Mouse (Mus musculus): ENCODE data around the gene Rab3d. TPM values are rescaled to one million over a fixed set of nuclear protein-coding genes. Genes with fewer than 3 reads are reported as not detected.
"Not testable (repeated sequence)": the region's sequence is repeated elsewhere in the genome, so short reads cannot be mapped to it uniquely, and the experiment has no call there.

Gene Rab3d
- total RNA-seq, 1 experiment: 4.4 TPM

- Histone ChIP-seq H3K36me3 (ENCODE audit: control insufficient read depth, insufficient read depth, low read length, poor library complexity, severe bottlenecking) (no peaks in the 10 kb centered on the region), H3K4me3 (ENCODE audit: insufficient read depth in 1 of 2, low read depth in 1 of 2, low read length in 2 of 2, poor library complexity in 1 of 2, severe bottlenecking in 1 of 2) (no peak overlapping the region), H3K4me1 (ENCODE audit: control insufficient read depth in 2 of 2, insufficient read depth in 2 of 2, low read length in 2 of 2, poor library complexity in 1 of 2) (peaks cover 0 to 23% of the 10 kb centered on the region in 2 experiments; a peak in 2 of 4 replicates), H3K9ac (ENCODE audit: insufficient read depth, low read depth, low read length, poor library complexity, severe bottlenecking) (peak overlapping the region; percentile 23; the same call in 1 of the 2 replicates), H3K9me3 (ENCODE audit: control insufficient read depth, insufficient read depth, low read depth, low read length) (no peaks in the 10 kb centered on the region), H3K27ac (ENCODE audit: insufficient read depth, low read depth, low read length, poor library complexity, severe bottlenecking) (0 out of 2 replicates have a peak overlapping the region, but pooled peaks have one; percentile 35)
- TF ChIP-seq CHD2 (IDR thresholded peaks at IDR 0.05; ENCODE audit: low read depth, low read length) (no peak), MAFK (IDR thresholded peaks at IDR 0.05; ENCODE audit: insufficient read depth, low read depth, low read length) (no peak), ZC3H11A (IDR thresholded peaks at IDR 0.05; ENCODE audit: borderline replicate concordance, low read depth, low read length) (no peak), HCFC1 (IDR thresholded peaks at IDR 0.05; ENCODE audit: borderline replicate concordance, insufficient read depth, low read length) (no peak), ZNF384 (IDR thresholded peaks at IDR 0.05; ENCODE audit: low read depth, low read length) (no peak)
- DNase-seq (ENCODE audit: low read depth, low spot score): no peak
- in situ Hi-C loops (cut with MboI; ENCODE audit: low sequenced_read_pairs in 2 of 2, unreplicated experiment in 2 of 2): no loop called here
These were observed 52.2 kb downstream of the Rab3d start for GRCm38 (mm10) chr9:21865673-21866398.

- in situ Hi-C loops (cut with MboI; ENCODE audit: low sequenced_read_pairs in 2 of 2, unreplicated experiment in 2 of 2): no loop called here
- Histone ChIP-seq H3K27ac (ENCODE audit: insufficient read depth, low read depth, low read length, poor library complexity, severe bottlenecking) (peak overlapping the region; percentile 53; the same call in 1 of the 2 replicates), H3K9ac (ENCODE audit: insufficient read depth, low read depth, low read length, poor library complexity, severe bottlenecking) (no peak overlapping the region), H3K36me3 (ENCODE audit: control insufficient read depth, insufficient read depth, low read length, poor library complexity, severe bottlenecking) (no peaks in the 10 kb centered on the region), H3K4me1 (ENCODE audit: control insufficient read depth in 2 of 2, insufficient read depth in 2 of 2, low read length in 2 of 2, poor library complexity in 1 of 2) (peaks cover 0 to 27% of the 10 kb centered on the region in 2 experiments; a peak in 2 of 4 replicates), H3K9me3 (ENCODE audit: control insufficient read depth, insufficient read depth, low read depth, low read length) (no peaks in the 10 kb centered on the region), H3K4me3 (ENCODE audit: insufficient read depth in 1 of 2, low read depth in 1 of 2, low read length in 2 of 2, poor library complexity in 1 of 2, severe bottlenecking in 1 of 2) (no peak overlapping the region)
- TF ChIP-seq CHD2 (IDR thresholded peaks at IDR 0.05; ENCODE audit: low read depth, low read length) (no peak), HCFC1 (IDR thresholded peaks at IDR 0.05; ENCODE audit: borderline replicate concordance, insufficient read depth, low read length) (no peak)
- DNase-seq (ENCODE audit: low read depth, low spot score): no peak
These were observed 55.8 kb downstream of the Rab3d start for GRCm38 (mm10) chr9:21862181-21862580.

- in situ Hi-C loops (cut with MboI; ENCODE audit: low sequenced_read_pairs in 2 of 2, unreplicated experiment in 2 of 2); DNase-seq (ENCODE audit: low read depth, low spot score); H3K9me3 ChIP-seq (ENCODE audit: control insufficient read depth, insufficient read depth, low read depth, low read length); H3K36me3 ChIP-seq (ENCODE audit: control insufficient read depth, insufficient read depth, low read length, poor library complexity, severe bottlenecking): not testable (repeated sequence)
- Histone ChIP-seq H3K9ac (ENCODE audit: insufficient read depth, low read depth, low read length, poor library complexity, severe bottlenecking) (peak overlapping the region; percentile 35; the same call in 1 of the 2 replicates), H3K4me3 (ENCODE audit: insufficient read depth in 1 of 2, low read depth in 1 of 2, low read length in 2 of 2, poor library complexity in 1 of 2, severe bottlenecking in 1 of 2) (peak overlapping the region in 1 of 2 experiments; percentile 38; a peak in 3 of 4 replicates), H3K27ac (ENCODE audit: insufficient read depth, low read depth, low read length, poor library complexity, severe bottlenecking) (peak overlapping the region; percentile 91), H3K4me1 (ENCODE audit: control insufficient read depth in 2 of 2, insufficient read depth in 2 of 2, low read length in 2 of 2, poor library complexity in 1 of 2) (peaks cover 0 to 16% of the 10 kb centered on the region in 2 experiments; a peak in 2 of 4 replicates)
- peak; percentile 83 for TF ChIP-seq ZNF384 (IDR thresholded peaks at IDR 0.05; ENCODE audit: low read depth, low read length)
These were observed 57.6 kb downstream of the Rab3d start for GRCm38 (mm10) chr9:21860349-21860748.

GRCm38 (mm10) chr9:21859606-21860005 is 58.4 kb downstream of the Rab3d start:
- H3K27ac ChIP-seq (ENCODE audit: insufficient read depth, low read depth, low read length, poor library complexity, severe bottlenecking): peak overlapping the region; percentile 91; the same call in 1 of the 2 replicates
- DNase-seq (ENCODE audit: low read depth, low spot score): no peak
- H3K36me3 ChIP-seq (ENCODE audit: control insufficient read depth, insufficient read depth, low read length, poor library complexity, severe bottlenecking): no peaks in the 10 kb centered on the region
- in situ Hi-C loops (cut with MboI; ENCODE audit: low sequenced_read_pairs in 2 of 2, unreplicated experiment in 2 of 2): no loop called here
- TF ChIP-seq HCFC1 (IDR thresholded peaks at IDR 0.05; ENCODE audit: borderline replicate concordance, insufficient read depth, low read length) (no peak), MAFK (IDR thresholded peaks at IDR 0.05; ENCODE audit: insufficient read depth, low read depth, low read length) (no peak)
- H3K9ac ChIP-seq (ENCODE audit: insufficient read depth, low read depth, low read length, poor library complexity, severe bottlenecking): no peak overlapping the region; the same call in 1 of the 2 replicates
- H3K9me3 ChIP-seq (ENCODE audit: control insufficient read depth, insufficient read depth, low read depth, low read length): no peaks in the 10 kb centered on the region
- H3K4me3 ChIP-seq (ENCODE audit: insufficient read depth in 1 of 2, low read depth in 1 of 2, low read length in 2 of 2, poor library complexity in 1 of 2, severe bottlenecking in 1 of 2): no peak overlapping the region
- H3K4me1 ChIP-seq (ENCODE audit: control insufficient read depth in 2 of 2, insufficient read depth in 2 of 2, low read length in 2 of 2, poor library complexity in 1 of 2): peaks cover 0 to 13% of the 10 kb centered on the region in 2 experiments; a peak in 2 of 4 replicates

GRCm38 (mm10) chr9:21858084-21858483 is 59.9 kb downstream of the Rab3d start:
- in situ Hi-C loops (cut with MboI; ENCODE audit: low sequenced_read_pairs in 2 of 2, unreplicated experiment in 2 of 2): no loop called here

More at GRCm38 (mm10) chr9:21858084-21858483, 59.9 kb downstream of the Rab3d start:
- Histone ChIP-seq H3K36me3 (ENCODE audit: control insufficient read depth, insufficient read depth, low read length, poor library complexity, severe bottlenecking) (no peaks in the 10 kb centered on the region), H3K9ac (ENCODE audit: insufficient read depth, low read depth, low read length, poor library complexity, severe bottlenecking) (no peak overlapping the region), H3K4me3 (ENCODE audit: insufficient read depth in 1 of 2, low read depth in 1 of 2, low read length in 2 of 2, poor library complexity in 1 of 2, severe bottlenecking in 1 of 2) (no peak overlapping the region), H3K9me3 (ENCODE audit: control insufficient read depth, insufficient read depth, low read depth, low read length) (no peaks in the 10 kb centered on the region), H3K4me1 (ENCODE audit: control insufficient read depth in 2 of 2, insufficient read depth in 2 of 2, low read length in 2 of 2, poor library complexity in 1 of 2) (peaks cover 0 to 10% of the 10 kb centered on the region in 2 experiments; a peak in 2 of 4 replicates), H3K27ac (ENCODE audit: insufficient read depth, low read depth, low read length, poor library complexity, severe bottlenecking) (no peak overlapping the region)
- no peak for DNase-seq (ENCODE audit: low read depth, low spot score)
- no peak for TF ChIP-seq ZC3H11A (IDR thresholded peaks at IDR 0.05; ENCODE audit: borderline replicate concordance, low read depth, low read length)
- no peak for TF ChIP-seq ZNF384 (IDR thresholded peaks at IDR 0.05; ENCODE audit: low read depth, low read length)
- TF ChIP-seq MAFK (IDR thresholded peaks at IDR 0.05; ENCODE audit: insufficient read depth, low read depth, low read length): no peak
- TF ChIP-seq HCFC1 (IDR thresholded peaks at IDR 0.05; ENCODE audit: borderline replicate concordance, insufficient read depth, low read length): no peak
- no peak for TF ChIP-seq CHD2 (IDR thresholded peaks at IDR 0.05; ENCODE audit: low read depth, low read length)

All from ES-E14 (cell line).